Mouse (Mus musculus) left cerebral cortex, postnatal 4 days (tissue): ENCODE measurements at regions not wholly inside any gene's neighbourhood (a gene's known extent, or its start where the extent isn't known, plus 50 kb on each side); places are given as distances from the start of the nearest gene placed in this dataset.

Experiments
- DNase-seq: peaks from one replicate; pipeline ENCODE4 v3.0.0-alpha.2; 2022
- intact Hi-C: fragments of 180-260 bp; cut with DNase I; formaldehyde crosslinking; loops from one replicate; pipeline ENCODE4 v1.15.1; 2025

DNA sequence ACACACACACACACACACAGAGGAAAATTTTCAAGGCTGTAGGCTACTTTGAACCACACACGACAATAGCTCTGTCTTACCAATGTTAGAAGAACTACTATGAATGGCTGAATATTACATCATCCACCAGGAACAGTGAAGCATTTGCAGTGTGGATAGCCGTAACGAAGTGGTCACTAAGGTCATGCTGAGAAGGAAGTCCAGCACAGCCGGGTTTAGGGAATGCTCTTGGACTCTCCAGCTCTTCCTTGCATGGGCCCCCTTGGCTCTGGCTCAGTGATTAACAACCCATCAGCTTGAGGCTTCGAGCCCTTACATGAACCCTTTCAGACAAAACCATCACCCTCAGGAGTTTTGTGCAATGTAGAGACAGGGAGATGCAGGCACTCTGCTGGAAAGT, 245.3 kb downstream of the Adamts20 start:
- intact Hi-C loops, result loop anchor here (10.0 kb wide), 2 partner anchors 705 to 955 kb away; no protein-coding TSS in a partner anchor
- DNase-seq, result no peak

DNA sequence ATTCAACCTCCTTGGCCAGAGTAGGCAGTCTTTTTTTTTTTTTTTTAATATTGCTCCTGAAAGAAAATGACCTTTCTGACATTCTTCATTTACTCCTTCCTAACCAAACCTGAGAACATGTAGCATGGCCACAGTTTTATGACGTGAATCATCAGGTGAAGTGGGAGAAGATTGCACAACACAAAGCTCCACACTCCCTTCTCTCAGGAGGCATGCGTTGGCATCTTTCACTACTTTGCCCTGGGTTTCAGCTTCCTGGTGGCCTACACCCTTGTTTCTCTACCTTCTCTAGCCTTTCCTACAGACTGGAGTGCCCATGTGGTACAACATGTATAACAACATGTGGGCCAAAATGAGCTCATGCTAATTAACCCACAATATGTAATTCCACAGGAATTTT, 248.5 kb downstream of the Adamts20 start:
- no peak for DNase-seq
- intact Hi-C loops, result loop anchor here (10.0 kb wide), 2 partner anchors 702 to 952 kb away; no protein-coding TSS in a partner anchor

DNA sequence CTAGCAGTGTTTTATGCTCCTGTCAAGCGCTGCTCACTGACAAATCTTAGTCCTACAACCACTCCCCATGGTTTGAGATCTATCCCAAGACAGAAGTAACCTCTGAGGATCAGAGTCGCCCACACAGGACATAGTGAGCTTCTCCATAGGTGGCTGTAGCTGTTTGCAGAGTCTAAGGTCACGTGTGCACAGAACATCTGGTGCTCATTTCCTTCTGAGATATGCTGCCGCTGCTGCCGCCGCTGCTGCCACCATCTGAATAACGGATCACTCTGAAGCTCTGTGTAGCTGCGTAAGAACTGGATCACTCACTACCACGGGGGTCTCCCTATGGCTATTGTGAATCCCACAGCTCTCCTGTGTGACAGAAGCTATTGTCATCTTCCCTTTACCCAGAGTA, 250.8 kb downstream of the Adamts20 start:
- no peak for DNase-seq
- intact Hi-C loops, result loop anchor here (5.0 to 10.0 kb wide), 3 partner anchors 448 to 950 kb away; no protein-coding TSS in a partner anchor

DNA sequence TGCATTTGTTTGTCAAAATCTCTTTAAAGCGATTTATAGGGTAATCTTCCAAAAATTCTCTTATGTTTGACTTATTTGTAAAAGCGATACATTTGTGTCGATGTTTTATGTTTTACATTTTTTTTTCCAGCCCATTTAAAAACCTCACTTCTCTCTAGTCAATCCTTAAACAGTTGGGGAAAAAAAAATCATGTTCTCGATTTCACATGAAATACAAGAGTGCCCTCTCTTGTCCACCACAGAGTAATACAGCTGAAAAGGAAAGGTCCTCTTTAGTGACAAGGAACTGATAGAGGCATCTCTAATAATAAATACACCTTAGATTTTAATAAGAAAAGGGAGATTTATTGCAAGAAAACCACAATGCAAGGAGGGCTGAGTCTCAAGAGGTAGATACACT, 251.8 kb downstream of the Adamts20 start:
- intact Hi-C loops, result loop anchor here (5.0 to 10.0 kb wide), 3 partner anchors 449 to 949 kb away; no protein-coding TSS in a partner anchor
- DNase-seq, result no peak

DNA sequence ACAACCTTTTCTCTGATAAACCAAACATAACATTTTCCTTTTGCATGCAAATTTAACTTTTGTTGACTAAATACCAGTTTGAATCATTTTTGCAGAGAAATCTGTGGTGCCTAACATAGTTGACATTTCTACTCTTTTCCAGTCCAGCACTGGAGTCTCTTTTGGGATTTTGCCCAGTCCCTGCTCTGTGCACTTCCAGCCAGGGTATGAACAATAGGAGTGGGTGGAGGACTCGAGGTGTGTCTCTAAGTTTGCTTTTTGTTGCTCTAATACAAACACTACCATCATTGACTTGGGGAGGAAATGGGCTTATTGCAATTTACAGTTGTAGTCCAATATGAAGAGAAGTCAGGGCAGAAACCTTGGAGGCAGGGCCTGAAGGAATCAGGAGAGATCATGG, 256.7 kb downstream of the Adamts20 start:
- intact Hi-C loops, result loop anchor here (5.0 kb wide), 1 partner anchor 616 kb away; no protein-coding TSS in a partner anchor
- DNase-seq, result no peak

DNA sequence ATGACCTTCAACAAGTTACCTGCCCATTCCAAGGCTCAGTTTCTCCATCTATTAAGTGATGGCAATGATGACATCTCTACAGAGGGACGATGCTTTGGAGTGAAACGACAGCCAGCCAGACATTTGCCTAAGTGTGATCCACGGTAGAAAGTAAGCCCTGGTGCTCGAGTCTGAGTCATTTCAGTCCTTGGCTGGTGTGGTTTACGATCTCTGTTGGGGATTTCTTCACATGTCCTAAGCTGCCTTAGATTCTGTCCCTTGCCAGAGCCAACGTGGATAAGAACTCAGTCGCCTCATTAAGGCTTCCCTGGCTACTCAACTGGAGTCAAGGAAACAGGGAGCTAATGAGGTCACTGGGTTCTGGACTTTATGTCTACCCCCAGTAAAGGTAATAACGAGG, 258.8 kb downstream of the Adamts20 start:
- intact Hi-C loops, result loop anchor here (5.0 kb wide), 1 partner anchor 614 kb away; no protein-coding TSS in a partner anchor
- no peak for DNase-seq

DNA sequence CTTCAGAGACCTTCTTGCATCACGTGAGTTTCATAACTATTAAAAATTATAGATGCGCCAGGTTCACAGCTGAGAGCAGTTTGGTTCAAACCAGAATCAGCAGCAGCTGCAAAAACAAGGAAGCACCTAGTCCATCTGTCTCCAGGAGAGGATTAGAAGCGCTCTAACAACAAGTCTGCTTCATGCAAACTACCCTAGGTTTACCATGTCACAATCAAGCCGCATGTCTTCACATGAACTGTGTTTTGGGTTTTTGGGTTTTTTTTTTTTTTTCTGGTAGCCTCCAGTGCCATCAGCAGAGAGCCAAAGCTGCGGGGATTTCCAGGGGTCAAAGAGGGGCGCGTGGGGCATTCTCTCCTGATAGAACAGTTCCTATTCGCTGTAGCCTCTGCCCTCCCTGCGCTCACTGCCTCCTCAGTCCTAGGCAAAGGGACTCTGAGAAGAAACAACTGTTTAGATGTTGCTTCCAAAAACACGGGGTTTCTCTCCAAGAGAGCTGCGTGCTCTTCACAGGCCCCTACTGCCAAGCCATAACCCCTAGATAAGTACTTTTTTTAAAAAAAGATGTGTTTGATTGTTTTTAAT, 259.8 kb downstream of the Adamts20 start:
- intact Hi-C loops, result loop anchor here (5.0 kb wide), 1 partner anchor 613 kb away; no protein-coding TSS in a partner anchor
- no peak for DNase-seq

DNA sequence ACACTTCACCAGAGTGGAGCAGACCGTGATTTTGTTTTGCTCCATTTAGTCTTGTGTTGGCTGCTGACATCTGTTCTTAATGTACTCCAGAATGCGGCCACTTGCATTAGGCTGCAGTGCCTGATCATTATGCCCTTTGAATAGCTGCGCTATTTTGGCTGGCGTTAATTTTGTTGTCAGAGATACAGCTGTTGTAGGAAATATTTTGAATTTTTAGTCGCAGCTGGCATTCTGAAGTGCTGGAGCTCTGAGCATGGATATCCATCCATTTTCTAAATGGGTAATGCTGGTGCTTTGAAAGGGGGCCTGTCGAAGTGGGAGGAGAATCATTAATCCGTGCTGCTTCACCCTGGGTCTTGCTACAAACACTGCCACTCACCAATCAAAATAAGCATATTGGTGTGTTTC, 275.1 kb downstream of the Adamts20 start:
- DNase-seq, result no peak
- intact Hi-C loops, result no loop called here

DNA sequence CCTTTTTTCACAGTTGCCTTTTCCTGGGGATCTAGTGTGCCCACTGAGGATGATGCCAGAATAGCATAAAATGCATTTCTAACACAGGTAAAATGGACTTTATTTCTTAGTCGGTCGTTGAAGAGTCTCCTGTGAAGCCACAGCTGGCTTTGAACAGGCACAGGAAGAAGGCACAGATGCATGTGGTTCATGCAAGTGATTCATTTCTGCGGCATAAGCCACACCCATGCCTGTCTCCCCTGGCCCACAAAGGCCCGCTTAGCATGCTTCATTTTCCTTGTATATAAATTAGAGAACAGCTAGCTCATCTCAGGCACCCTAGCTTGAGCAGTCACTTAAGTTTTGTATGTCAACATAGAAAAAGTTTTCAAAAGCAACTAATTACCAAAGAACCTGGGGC, 277.6 kb downstream of the Adamts20 start:
- no peak for DNase-seq
- intact Hi-C loops, result no loop called here

DNA sequence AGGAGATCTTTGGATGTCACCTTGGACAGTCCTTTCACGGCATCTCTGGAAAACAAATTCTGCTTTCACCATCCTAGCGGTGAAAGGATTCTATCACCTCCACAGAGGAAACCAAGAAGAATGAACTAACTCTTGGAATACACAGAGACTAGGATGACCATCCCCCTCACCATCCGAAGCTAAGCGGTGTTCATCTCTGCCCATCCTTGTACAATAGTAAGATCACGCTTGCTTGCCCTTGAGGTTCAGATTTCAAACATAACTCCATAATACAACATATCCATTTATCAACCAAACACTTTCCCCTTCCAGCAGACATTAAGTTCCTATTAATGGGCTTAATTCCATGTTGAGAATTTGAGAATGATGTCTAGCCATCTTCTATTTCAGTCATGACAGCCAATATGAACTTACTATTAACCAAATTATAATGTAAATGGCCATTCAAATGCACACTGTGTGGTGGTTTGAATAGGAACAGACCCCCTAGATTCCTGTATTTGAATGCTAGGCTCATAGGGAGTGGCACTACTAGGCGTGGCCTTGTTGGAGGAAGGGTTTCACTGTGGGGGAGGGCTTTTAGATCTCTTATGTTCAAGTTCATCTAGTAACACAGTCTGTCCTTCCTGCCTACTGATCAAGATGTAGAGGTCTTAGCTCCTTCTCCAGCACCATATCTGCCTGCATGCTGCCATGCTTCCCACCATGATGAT, 281.4 kb downstream of the Adamts20 start:
- intact Hi-C loops, result no loop called here
- DNase-seq, result no peak

DNA sequence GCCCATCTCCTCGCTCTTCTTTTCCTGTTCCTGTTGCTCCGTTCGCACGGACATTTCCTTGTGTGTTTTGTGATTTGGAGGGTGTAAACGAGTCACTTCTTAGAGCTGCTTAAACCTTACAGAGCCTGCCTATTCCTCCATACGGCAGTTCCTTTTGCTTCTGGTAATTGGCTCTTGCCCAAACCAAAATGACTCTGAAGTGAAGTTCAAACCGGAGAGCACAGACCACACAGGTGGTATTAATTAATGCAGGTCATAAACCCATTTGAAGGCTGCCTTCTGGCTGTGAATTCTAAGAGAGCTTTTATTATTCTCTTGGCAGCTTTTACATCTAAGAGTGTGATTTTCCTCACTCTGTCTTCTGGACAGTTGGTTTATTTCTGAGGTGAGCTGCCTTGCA, 291.1 kb downstream of the Adamts20 start:
- intact Hi-C loops, result no loop called here
- no peak for DNase-seq

DNA sequence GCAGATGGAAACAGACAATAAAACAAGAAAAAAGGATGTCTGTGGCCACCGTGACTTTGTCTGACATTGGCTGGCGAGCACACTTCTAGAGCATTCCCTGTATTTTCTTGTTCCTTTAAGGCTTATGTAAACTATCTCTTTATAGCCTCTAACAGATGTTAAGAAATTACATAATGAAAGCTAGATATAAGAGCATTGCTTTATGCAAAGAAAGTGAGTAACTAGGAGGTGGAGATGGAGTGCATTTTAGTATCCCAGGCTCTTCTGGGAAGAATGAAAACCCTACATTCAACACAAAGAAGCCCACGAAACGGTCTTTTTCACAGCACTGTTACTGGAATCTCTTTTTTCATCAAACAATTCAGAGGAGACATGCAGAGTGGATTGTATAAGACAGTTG, 304.4 kb downstream of the Adamts20 start:
- intact Hi-C loops, result no loop called here

DNA sequence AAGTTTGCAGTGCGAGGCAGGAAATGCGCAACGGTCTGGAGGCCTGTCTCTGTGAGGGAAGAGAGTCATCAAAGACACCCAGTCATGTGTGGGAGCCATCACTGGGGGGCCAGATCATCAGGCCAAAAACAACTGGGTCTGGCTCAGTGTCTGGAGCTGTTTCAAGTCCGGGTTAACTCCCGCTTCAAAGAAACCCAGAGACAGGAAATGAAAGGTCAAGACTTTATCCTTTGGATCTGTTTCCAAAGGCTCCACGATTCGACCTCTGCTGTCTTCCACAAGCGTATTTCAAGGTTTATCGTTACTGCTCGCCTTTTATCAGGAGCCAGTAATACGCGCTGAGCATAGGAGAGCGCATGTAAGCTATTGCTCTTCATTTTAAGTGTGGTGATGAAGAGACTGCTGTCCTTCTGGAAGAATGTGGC, 325.7 kb downstream of the Adamts20 start:
- intact Hi-C loops, result no loop called here
- peak; percentile 6 for DNase-seq

More for the DNA sequence above, 304.4 kb downstream of the Adamts20 start:
- DNase-seq, result no peak

DNA sequence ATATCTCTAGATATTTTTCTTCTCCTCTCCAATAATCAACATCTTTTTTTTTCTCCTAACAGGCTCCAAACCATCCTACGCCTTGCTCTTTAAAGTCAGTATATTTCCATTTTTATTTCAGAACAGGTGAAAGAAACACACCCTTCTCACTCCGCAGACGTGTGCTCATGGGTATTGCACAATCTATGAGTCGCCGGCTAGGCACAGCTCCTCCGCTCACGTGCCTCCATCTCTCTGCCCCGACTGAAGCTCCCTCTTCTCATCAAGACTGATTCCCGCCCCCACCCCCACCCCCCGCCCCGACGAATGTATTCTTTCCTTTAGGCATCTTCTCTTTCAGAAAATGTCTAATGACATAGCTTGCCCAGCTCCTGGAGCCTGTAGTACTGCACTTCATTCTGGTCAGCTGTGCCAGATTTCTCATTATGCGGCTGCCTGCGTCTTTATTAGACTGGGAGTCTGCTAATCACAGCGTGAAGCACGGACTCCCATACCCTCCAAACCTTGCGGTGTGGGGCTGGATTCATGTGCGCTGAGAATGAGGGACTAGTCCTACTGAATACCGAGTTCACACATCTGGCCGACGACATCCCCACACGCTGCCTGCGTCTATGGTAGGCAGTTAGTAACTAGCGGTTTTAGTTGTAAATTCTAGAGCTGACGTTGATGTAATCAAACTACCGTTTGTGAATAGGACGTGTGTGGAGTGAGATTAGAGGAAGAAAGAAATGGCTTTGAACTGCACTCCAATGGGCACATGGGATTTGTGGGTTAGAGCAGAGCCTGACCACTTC, 327.9 kb downstream of the Adamts20 start:
- intact Hi-C loops, result no loop called here
- DNase-seq, result peak; percentile 9

DNA sequence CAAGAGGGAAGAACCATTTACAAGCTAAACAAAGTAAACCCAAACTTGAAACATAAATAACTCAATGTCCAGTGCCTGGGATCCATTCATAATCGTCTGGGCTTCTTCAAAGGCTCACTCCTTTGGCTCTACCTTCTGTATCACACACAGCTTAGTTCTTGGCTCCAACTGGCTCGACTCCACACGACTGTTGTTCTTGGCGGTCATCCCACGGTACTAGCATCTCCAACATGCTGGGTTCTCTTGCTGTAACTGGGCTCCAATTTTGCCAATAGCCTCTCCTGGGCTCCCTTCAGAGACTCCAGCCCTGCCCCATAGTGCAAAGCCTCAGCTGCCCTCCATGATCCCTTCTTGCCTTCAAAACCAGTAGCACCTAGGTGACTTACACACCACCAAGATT, 352.4 kb downstream of the Adamts20 start:
- DNase-seq, result peak; percentile 46
- intact Hi-C loops, result no loop called here

DNA sequence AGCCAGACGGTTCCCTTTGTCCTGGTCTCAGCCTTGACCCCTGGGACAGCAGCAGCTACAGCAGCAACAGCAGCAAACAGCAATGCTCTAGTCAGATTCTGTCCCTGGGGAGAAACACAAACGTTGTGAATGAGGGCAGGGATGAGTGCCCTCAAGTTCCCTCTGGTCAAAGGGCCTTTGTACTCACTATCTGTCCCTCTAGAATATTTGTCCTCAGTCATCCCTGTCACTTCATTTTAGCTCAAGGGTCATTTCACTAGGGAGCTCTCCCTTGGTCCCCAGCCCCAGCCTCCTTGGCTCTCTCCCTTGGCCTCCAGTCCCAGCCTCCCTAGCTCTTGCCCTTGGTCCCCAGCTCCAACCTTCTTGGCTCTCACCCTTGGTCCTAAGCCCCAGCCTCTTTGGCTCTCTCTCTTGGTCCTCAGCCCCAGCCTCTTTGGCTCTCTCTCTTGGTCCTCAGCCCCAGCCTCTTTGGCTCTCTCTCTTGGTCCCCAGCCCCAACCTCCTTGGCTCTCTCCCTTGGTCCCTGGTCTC, 358.0 kb downstream of the Adamts20 start:
- no peak for DNase-seq
- intact Hi-C loops, result no loop called here

DNA sequence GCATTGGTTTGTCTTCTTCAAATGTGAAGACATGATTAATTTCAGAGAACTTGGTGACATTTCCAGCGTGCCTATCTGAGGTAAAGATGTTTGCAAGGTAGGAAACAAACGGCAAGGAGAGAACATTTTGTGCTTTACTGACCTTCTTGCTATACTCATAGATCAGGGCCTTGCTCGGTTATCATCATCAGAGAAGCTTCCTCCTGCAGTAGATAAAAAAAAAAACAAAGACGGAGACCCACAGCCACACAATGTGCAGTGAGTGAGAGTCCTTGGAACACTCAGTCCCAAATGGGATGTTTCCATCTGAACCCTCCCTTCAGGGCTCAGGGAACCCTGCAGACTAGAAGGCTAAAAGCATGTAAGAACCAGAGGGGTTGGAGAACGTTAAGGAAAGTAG, 374.6 kb downstream of the Adamts20 start:
- intact Hi-C loops, result no loop called here
- no peak for DNase-seq

DNA sequence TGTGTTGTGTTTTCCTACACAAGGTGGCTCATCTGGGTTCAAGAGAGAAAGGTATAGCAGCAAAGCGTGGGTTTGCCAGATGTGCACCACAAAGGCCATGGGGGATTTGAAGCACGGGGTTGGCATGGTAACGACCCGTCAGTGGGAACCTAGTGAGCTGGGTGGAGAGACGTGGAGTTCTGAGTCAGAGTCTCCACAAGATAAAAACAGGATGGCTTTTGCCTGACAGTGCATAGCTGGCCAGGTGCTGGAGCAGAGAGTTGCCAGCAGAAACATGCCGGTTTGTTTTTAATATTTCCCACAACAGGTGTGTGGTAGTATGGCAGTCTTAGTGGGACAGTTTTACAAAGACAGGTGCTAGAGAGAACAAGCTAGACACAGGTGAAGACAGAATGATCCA, 375.4 kb downstream of the Adamts20 start:
- intact Hi-C loops, result no loop called here
- no peak for DNase-seq

DNA sequence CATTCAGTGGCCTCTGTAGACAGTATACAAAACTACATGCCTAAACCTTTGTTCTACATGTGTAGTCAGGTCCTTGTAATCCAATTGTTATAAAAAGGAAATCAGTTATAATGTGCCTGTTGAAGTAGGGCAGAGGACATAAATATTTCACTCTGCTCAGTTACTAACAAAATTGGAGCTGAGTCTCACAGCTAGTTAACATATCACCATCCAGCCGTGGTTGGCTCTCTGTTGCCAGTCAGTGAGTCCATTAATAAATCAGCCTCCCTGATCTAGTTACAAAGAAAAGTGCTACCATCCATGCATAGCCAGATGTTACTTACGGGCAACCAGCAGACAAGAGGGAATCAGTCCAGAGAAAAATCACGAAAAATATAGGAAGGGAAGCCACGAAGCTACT, 382.8 kb downstream of the Adamts20 start:
- intact Hi-C loops, result no loop called here
- no peak for DNase-seq

DNA sequence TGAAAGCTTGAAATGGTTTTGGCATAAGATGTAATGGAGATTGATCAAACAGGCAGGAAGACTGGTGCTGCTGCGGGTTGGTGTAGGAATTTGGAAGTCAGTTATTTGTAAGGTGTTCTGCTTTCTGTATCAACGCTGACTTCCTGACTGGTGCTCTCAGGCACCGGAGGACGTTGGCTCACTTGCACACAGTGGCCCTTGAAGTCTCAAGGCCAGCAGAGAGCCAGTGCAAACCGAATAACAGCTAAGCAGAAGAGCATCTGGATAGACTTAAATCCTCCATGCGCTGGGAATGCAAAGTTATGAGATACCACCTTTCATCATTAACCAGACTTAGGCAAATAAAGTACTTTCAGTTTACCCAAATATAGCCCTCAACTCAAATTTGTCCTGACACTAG, 388.2 kb downstream of the Adamts20 start:
- intact Hi-C loops, result no loop called here

More for the DNA sequence above, 388.2 kb downstream of the Adamts20 start:
- DNase-seq, result no peak
